Mouse (Mus musculus): ENCODE data around the gene St3gal5.

DNA sequence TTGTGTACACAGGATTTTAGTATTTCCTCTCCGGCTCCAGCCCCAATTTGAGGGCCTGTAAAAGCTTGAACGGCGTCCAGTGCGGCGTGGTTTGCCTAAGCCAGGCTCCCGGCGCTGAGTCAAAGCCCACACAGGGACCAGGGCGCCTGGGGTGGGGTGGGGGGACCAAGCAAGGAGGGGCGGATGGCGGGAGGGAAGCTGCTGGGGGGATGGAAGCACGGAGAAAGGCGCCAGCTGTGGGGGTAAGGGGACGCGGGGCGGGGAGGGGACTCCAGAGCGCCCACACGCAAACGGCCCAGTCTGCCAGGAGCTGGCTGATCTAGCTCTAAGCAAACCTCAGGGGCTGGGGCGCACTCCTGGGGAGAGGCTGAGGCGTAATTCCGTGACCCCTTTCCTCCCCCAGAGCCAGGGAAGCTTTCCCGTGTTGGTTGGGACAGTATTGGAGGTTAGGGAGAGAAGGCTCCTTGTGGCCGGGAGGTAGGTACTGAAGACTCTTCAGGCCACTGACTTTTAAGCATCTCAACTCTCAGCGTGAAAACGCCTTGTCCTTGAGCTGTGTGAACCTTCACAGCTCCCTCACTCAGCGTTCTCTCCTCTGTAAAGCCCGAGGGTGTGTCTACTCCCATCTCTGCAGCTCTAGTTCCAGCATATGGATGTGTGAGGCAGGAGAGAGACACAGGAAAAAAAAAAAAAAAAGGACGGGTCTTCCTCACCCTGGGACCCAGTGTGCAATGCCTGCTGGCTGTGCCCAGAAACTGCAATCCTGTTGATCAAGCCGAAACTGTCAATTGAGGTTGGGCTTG lies 91.9 kb downstream of the St3gal5 start:
- no peak for TF ChIP-seq NELFE (IDR thresholded peaks at IDR 0.05; ENCODE audit: low read depth, low read length)
- TF ChIP-seq CHD2 (IDR thresholded peaks at IDR 0.05; ENCODE audit: low read length) = no peak
- TF ChIP-seq GABPA (IDR thresholded peaks at IDR 0.05; ENCODE audit: low read depth, low read length) = no peak
- TF ChIP-seq MEF2A (IDR thresholded peaks at IDR 0.05; ENCODE audit: extremely low read depth, insufficient replicate concordance, low read depth, low read length, poor library complexity, severe bottlenecking) = no peak
- TF ChIP-seq E2F4 (IDR thresholded peaks at IDR 0.05; ENCODE audit: borderline replicate concordance, low read depth, low read length) = no peak
- TF ChIP-seq EP300 (IDR thresholded peaks at IDR 0.05; ENCODE audit: low read depth in 1 of 2, low read length in 2 of 2) = no peak
- no peak for TF ChIP-seq POLR2A (IDR thresholded peaks at IDR 0.05; ENCODE audit: control insufficient read depth in 1 of 2, insufficient read depth in 1 of 2, low read depth in 1 of 2, low read length in 2 of 2, poor library complexity in 1 of 2)
- TF ChIP-seq USF2 (IDR thresholded peaks at IDR 0.05; ENCODE audit: borderline replicate concordance in 1 of 2, insufficient read depth in 1 of 2, low read depth in 1 of 2, low read length in 2 of 2) = no peak
- TF ChIP-seq KAT2A (conservative IDR thresholded peaks at IDR 0.05; ENCODE audit: low read depth, low read length) = no peak
- TF ChIP-seq MAX (IDR thresholded peaks at IDR 0.05; ENCODE audit: low read length) = no peak
- no peak for TF ChIP-seq MAFK (IDR thresholded peaks at IDR 0.05; ENCODE audit: borderline replicate concordance, low read depth, low read length)
- TF ChIP-seq TBP (IDR thresholded peaks at IDR 0.05; ENCODE audit: low read depth, low read length) = no peak
- no peak for TF ChIP-seq CTCF (IDR thresholded peaks at IDR 0.05 in 2 of 3, conservative IDR thresholded peaks at IDR 0.05 in 1 of 3; ENCODE audit: control insufficient read depth in 1 of 3, insufficient read depth in 1 of 3, low read depth in 2 of 3, low read length in 3 of 3, poor library complexity in 1 of 3, severe bottlenecking in 1 of 3)
- no peak for TF ChIP-seq MXI1 (IDR thresholded peaks at IDR 0.05; ENCODE audit: low read depth, low read length)
